Mouse (Mus musculus): ENCODE results near the gene Rhov. TPM values are rescaled to one million over a fixed set of nuclear protein-coding genes. Genes with fewer than 3 reads are reported as not detected.

The Rhov gene
- total and polyA plus RNA-seq, 2 experiments from 2014 or later, result 28.4 to 32.6 TPM

DNA sequence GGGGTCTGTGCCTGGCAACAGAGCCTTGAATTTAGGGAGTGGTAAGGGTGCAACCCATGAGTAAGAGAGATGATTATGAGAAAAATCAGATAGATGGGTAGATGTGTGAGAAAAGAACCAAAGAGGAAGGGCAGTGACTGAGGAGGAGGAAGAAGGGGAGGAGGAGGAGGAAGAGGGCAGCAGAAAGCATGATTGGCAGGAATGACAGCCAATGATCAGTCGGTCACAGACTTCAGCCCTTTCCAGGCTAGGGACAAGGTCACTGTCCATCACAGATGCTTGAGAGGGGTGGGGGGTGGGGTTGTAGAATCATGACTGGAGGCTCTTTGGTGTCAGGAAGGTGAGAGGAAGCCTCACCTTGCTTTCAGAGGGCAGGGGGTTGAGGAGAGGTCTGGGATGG is 10.6 kb downstream of the Rhov start:
- Histone ChIP-seq H3K36me3 (ENCODE audit: insufficient read depth, low read length) (no peaks in the 10 kb centered on the region), H3K9me3 (ENCODE audit: low read length) (no peaks in the 10 kb centered on the region), H3K27me3 (ENCODE audit: insufficient read depth, low read length) (peaks cover 2% of the 10 kb centered on the region; the same call in 1 of the 2 replicates), H3K27ac (no peak overlapping the region), H3K4me3 (ENCODE audit: low read length) (no peak overlapping the region), H3K4me1 (ENCODE audit: insufficient read depth, low read length) (no peaks in the 10 kb centered on the region), H3K4me2 (ENCODE audit: low read depth, low read length) (no peak overlapping the region), H3K9ac (replicated peaks; ENCODE audit: low read length) (no peak overlapping the region)
- TF ChIP-seq CTCF (IDR thresholded peaks at IDR 0.05; ENCODE audit: low read depth), result no peak
- 85% methylated on average over 1 of the region's 1 CpGs for WGBS
- DNase-seq (ENCODE audit: low spot score) (no peak), ATAC-seq (no peak)

GRCm38 (mm10) chr2:119254976-119255375 is 16.1 kb downstream of the Rhov start:
- no peak for TF ChIP-seq CTCF (IDR thresholded peaks at IDR 0.05; ENCODE audit: low read depth)
- Histone ChIP-seq H3K36me3 (ENCODE audit: insufficient read depth, low read length) (no peaks in the 10 kb centered on the region), H3K27ac (no peak overlapping the region), H3K9ac (replicated peaks; ENCODE audit: low read length) (no peak overlapping the region), H3K4me1 (ENCODE audit: insufficient read depth, low read length) (no peaks in the 10 kb centered on the region), H3K4me2 (ENCODE audit: low read depth, low read length) (no peak overlapping the region), H3K4me3 (ENCODE audit: low read length) (no peak overlapping the region), H3K27me3 (ENCODE audit: insufficient read depth, low read length) (peaks cover 13% of the 10 kb centered on the region), H3K9me3 (ENCODE audit: low read length) (no peaks in the 10 kb centered on the region)
- DNase-seq (ENCODE audit: low spot score), result no peak
- WGBS, result 9% methylated on average over 7 of the region's 7 CpGs
- no peak for ATAC-seq

DNA sequence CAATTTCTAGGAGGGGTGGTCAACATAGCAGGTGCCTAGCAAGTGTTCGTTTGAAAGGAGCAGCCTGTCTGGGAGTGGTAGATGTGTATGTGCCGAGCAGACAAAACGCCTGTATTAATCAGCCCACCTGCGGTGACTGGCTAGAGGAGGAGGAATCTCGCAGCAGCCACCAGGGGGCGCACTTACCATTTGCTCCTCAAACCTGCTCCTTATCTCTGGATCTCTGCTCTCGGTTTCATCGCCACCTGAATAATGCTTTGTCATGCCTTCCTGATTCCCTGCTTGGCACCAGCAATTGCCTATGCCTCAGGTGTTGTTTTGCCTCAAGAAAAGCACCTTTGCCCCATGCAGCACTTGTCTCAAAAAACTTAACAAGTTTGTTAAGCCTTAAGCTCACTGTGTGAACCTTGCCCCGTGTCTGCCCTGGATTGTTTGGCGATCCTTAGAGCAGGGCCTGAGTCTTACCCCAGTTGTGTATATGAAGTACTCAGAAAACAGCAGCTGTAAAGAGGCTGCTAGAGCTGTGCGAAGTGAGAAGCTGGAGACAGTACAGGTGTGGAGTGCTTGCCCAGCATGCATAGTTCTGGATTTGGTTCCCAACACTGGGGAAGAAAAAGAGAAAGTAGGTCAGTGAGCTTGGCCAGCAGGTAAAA is 20.1 kb downstream of the Rhov start:
- peak; percentile 90 for TF ChIP-seq CTCF (IDR thresholded peaks at IDR 0.05; ENCODE audit: low read depth)
- H3K4me2 ChIP-seq (ENCODE audit: low read depth, low read length), result no peak overlapping the region
- ATAC-seq (peak; percentile 44; the same call in 1 of the 2 replicates), DNase-seq (ENCODE audit: low spot score) (peak; percentile 86)
- H3K9ac ChIP-seq (replicated peaks; ENCODE audit: low read length), result no peak overlapping the region
- H3K4me1 ChIP-seq (ENCODE audit: insufficient read depth, low read length), result no peaks in the 10 kb centered on the region
- WGBS, result 18% methylated on average over 11 of the region's 11 CpGs
- no peaks in the 10 kb centered on the region for H3K36me3 ChIP-seq (ENCODE audit: insufficient read depth, low read length)
- H3K4me3 ChIP-seq (ENCODE audit: low read length), result no peak overlapping the region
- H3K27ac ChIP-seq, result no peak overlapping the region
- no peaks in the 10 kb centered on the region for H3K9me3 ChIP-seq (ENCODE audit: low read length)
- H3K27me3 ChIP-seq (ENCODE audit: insufficient read depth, low read length), result peaks cover 13% of the 10 kb centered on the region

DNA sequence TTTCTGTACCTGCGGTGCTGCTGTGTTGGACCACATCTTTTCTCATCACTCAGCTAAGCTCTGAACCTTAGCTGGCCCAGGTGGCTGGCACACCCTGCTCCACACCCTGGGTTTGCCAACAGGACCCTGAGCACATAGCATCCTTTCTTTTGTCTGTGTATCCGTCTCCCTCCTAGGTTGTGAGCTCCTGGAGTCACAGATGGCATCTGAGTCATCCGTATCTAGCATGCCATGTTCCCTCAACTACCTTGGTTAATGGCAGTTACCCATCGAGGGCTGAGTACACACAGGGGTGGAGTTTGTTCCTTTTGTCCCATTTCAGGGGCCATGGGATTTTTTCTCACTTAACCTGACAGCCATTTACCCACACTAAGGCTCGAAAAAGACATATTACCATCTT is 20.7 kb downstream of the Rhov start:
- Histone ChIP-seq H3K4me2 (ENCODE audit: low read depth, low read length) (no peak overlapping the region), H3K27ac (no peak overlapping the region), H3K4me3 (ENCODE audit: low read length) (no peak overlapping the region), H3K36me3 (ENCODE audit: insufficient read depth, low read length) (no peaks in the 10 kb centered on the region), H3K9ac (replicated peaks; ENCODE audit: low read length) (no peak overlapping the region), H3K4me1 (ENCODE audit: insufficient read depth, low read length) (no peaks in the 10 kb centered on the region), H3K27me3 (ENCODE audit: insufficient read depth, low read length) (peaks cover 10% of the 10 kb centered on the region), H3K9me3 (ENCODE audit: low read length) (no peaks in the 10 kb centered on the region)
- WGBS, result 58% methylated on average over 5 of the region's 5 CpGs
- no peak for TF ChIP-seq CTCF (IDR thresholded peaks at IDR 0.05; ENCODE audit: low read depth)
- peak; percentile 5; the same call in 1 of the 2 replicates for ATAC-seq
- DNase-seq (ENCODE audit: low spot score), result no peak

DNA sequence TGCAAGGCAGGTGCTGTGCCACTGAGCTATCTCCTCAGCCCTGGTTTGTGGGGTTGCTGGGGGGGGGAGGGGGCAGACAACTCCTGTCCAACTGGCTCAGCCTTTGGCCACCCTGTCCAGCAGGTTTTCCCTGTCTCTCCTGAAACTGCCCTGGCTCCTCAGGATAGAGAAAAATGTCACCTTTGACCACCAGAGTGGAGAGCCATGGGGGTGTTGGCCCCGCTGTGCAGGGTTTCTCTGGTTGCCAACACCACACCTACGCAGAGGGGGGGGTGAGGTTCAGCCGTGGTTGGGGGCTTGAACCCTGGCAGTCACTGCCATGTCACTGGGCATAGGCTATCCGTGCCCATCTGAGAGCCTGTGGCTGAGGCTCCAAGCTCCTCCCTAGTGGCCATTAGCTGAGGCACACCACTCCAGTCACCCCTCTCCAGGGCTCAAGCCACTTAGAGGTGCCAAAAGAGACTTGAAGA is 21.4 kb downstream of the Rhov start:
- Histone ChIP-seq H3K27ac (no peak overlapping the region), H3K27me3 (ENCODE audit: insufficient read depth, low read length) (peaks cover 5% of the 10 kb centered on the region; the same call in 1 of the 2 replicates), H3K9ac (replicated peaks; ENCODE audit: low read length) (no peak overlapping the region), H3K4me1 (ENCODE audit: insufficient read depth, low read length) (no peaks in the 10 kb centered on the region), H3K36me3 (ENCODE audit: insufficient read depth, low read length) (no peaks in the 10 kb centered on the region), H3K4me2 (ENCODE audit: low read depth, low read length) (no peak overlapping the region), H3K9me3 (ENCODE audit: low read length) (no peaks in the 10 kb centered on the region), H3K4me3 (ENCODE audit: low read length) (no peak overlapping the region)
- DNase-seq (ENCODE audit: low spot score) (no peak), ATAC-seq (0 out of 2 replicates have a peak, but pooled peaks have one; percentile 16)
- TF ChIP-seq CTCF (IDR thresholded peaks at IDR 0.05; ENCODE audit: low read depth), result no peak
- 70% methylated on average over 4 of the region's 4 CpGs for WGBS

GRCm38 (mm10) chr2:119247904-119248303 is 23.2 kb downstream of the Rhov start:
- ATAC-seq (no peak), DNase-seq (ENCODE audit: low spot score) (no peak)
- WGBS, result 63% methylated on average over 9 of the region's 9 CpGs
- H3K27me3 ChIP-seq (ENCODE audit: insufficient read depth, low read length), result no peaks in the 10 kb centered on the region; the same call in 1 of the 2 replicates
- H3K4me2 ChIP-seq (ENCODE audit: low read depth, low read length), result no peak overlapping the region
- H3K9me3 ChIP-seq (ENCODE audit: low read length), result no peaks in the 10 kb centered on the region
- no peaks in the 10 kb centered on the region for H3K4me1 ChIP-seq (ENCODE audit: insufficient read depth, low read length)
- H3K36me3 ChIP-seq (ENCODE audit: insufficient read depth, low read length), result no peaks in the 10 kb centered on the region
- TF ChIP-seq CTCF (IDR thresholded peaks at IDR 0.05; ENCODE audit: low read depth), result no peak
- no peak overlapping the region for H3K27ac ChIP-seq
- no peak overlapping the region for H3K9ac ChIP-seq (replicated peaks; ENCODE audit: low read length)
- H3K4me3 ChIP-seq (ENCODE audit: low read length), result no peak overlapping the region

DNA sequence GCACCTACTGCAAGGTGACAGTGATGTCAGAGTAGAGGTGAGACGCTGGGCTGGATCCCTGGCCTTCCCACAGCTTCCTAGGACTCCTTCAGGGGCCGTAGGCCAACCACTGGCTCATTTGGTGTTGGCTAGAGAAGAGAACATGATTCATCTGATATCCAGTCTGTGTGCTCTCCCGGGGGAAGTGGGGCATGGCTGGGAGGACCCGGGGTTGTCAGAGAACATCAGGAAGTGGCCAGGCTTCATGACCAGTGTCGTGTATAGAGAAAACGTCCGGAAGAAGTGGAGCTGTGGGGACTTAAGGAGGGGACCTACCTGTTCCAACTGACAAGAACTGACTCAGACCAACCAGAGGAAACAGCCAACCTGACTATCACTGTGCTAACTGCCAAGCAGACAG is 25.8 kb downstream of the Rhov start:
- ATAC-seq (no peak), DNase-seq (ENCODE audit: low spot score) (no peak)
- 85% methylated on average over 7 of the region's 7 CpGs for WGBS
- H3K27me3 ChIP-seq (ENCODE audit: insufficient read depth, low read length), result no peaks in the 10 kb centered on the region; the same call in 1 of the 2 replicates
- H3K27ac ChIP-seq, result no peak overlapping the region
- H3K9ac ChIP-seq (replicated peaks; ENCODE audit: low read length), result no peak overlapping the region
- no peak overlapping the region for H3K4me2 ChIP-seq (ENCODE audit: low read depth, low read length)
- TF ChIP-seq CTCF (IDR thresholded peaks at IDR 0.05; ENCODE audit: low read depth), result no peak
- no peaks in the 10 kb centered on the region for H3K9me3 ChIP-seq (ENCODE audit: low read length)
- H3K4me1 ChIP-seq (ENCODE audit: insufficient read depth, low read length), result no peaks in the 10 kb centered on the region
- H3K4me3 ChIP-seq (ENCODE audit: low read length), result no peak overlapping the region
- no peaks in the 10 kb centered on the region for H3K36me3 ChIP-seq (ENCODE audit: insufficient read depth, low read length)

All from hindbrain, postnatal 0 days (tissue).